Comparison of ENCODE assay signal across 8 mouse cellular contexts in the genomic region with DNA sequence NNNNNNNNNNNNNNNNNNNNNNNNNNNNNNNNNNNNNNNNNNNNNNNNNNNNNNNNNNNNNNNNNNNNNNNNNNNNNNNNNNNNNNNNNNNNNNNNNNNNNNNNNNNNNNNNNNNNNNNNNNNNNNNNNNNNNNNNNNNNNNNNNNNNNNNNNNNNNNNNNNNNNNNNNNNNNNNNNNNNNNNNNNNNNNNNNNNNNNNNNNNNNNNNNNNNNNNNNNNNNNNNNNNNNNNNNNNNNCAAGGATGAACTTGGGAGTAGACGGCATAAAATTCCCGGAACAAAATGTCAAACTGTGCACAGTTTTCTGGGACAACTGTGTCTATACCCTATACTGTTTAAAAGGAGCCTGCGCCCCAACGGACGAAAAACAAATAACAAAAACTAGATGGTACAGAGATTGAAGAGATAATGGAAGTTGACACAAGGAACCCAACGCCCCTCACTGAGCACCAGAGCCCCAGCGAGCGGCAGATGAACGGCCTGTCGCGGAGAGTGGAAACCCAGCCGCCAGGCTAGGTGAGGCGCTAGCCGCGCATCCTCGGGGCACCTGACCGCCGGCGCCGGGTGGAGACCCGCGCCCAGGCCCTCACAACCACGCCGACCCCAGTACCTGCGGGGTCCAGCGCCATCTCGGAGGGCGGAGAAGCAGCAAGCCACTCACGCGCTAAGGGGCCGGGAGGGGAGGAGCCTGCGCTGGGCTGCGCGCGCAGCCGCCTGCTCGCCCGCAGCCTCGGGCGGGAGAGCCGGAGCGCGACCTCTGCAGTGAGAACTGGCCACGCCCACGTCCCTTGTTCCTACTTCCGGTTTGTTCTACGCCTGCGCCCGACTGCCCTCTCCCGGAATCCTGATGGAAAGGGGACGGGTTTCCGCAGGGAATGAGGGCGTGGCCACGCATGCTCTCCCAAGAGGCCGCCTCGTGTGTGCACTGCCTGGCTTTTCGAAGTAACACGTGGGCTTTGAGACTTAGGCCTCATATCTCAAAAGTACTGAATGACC. TPM values are rescaled to one million over a fixed set of nuclear protein-coding genes. Genes with fewer than 3 reads are reported as not detected.
DNase-seq lines count a peak whose midpoint lies in the region; ATAC-seq and TF ChIP-seq lines count a peak whose summit lies in the region.

A gene (minus strand): TSS at position 771 of the 996 bp plus-strand sequence.

- intact Hi-C loops in heart, postnatal 25 days (cut with DNase I) = loop anchor here (5.0 kb wide), 1 partner anchor 107 kb away; a partner anchor contains a TSS

- peak; percentile 97 for DNase-seq in ES-E14 (ENCODE audit: low read depth, low spot score)
- DNase-seq in cerebellum, adult 11-12 months = peak; percentile 98
- DNase-seq in heart, postnatal 25 days (ENCODE audit: low spot score) = peak; percentile 94
- DNase-seq in layer of hippocampus, adult 18-20 months (ENCODE audit: low spot score in 2 of 2) = peak; percentile 93 to 97
- DNase-seq in lung, adult 2 months = peak; percentile 93
- peak; percentile 84 to 85 for DNase-seq in thymus, adult 18-20 months

- H3K9ac ChIP-seq in ES-E14 (ENCODE audit: insufficient read depth, low read depth, low read length, poor library complexity, severe bottlenecking) = peak within 1 kb of the TSS; percentile 95
- H3K9ac ChIP-seq in forebrain, embryonic 15.5 days (replicated peaks) = peak within 1 kb of the TSS; percentile 83

- TF ChIP-seq CTCF in lung, adult 2 months (IDR thresholded peaks at IDR 0.05; ENCODE audit: insufficient read depth, low read length) = no peak

- 0 out of 2 replicates have a peak, but pooled peaks have one; percentile 39 for TF ChIP-seq POLR2A in lung, adult 2 months (IDR thresholded peaks at IDR 0.05; ENCODE audit: borderline replicate concordance, extremely low read depth, low read depth, low read length)

- H3K4me1 ChIP-seq in ES-E14 (ENCODE audit: control insufficient read depth in 2 of 2, insufficient read depth in 2 of 2, low read length in 2 of 2, poor library complexity in 1 of 2) = no peaks in the 10 kb centered on the region
- H3K4me1 ChIP-seq in forebrain, embryonic 15.5 days = peaks cover 22% of the 10 kb centered on the region
- H3K4me1 ChIP-seq in lung, adult 2 months (ENCODE audit: control insufficient read depth, insufficient read depth, low read length) = no peaks in the 10 kb centered on the region; the same call in none of the 2 replicates

- 2% methylated on average over 55 of the region's 58 CpGs for WGBS in forebrain, embryonic 15.5 days
- under 1% methylated on average over 58 of the region's 58 CpGs for WGBS in lung, adult 2 months

- peaks cover 4% of the 10 kb centered on the region; the same call in 1 of the 2 replicates for H3K9me3 ChIP-seq in ES-E14 (ENCODE audit: control insufficient read depth, insufficient read depth, low read depth, low read length)
- no peaks in the 10 kb centered on the region for H3K9me3 ChIP-seq in forebrain, embryonic 15.5 days

- ATAC-seq in forebrain, embryonic 15.5 days (replicated peaks) = peak; percentile 98
- ATAC-seq in neutrophil, adult 5-6 weeks (ENCODE audit: extremely low read depth, insufficient number of reproducible peaks, low FRiP score, poor library complexity, severe bottlenecking) = peak; percentile 70

- peaks cover 4% of the 10 kb centered on the region; the same call in 1 of the 2 replicates for H3K36me3 ChIP-seq in ES-E14 (ENCODE audit: control insufficient read depth, insufficient read depth, low read length, poor library complexity, severe bottlenecking)
- H3K36me3 ChIP-seq in forebrain, embryonic 15.5 days = no peaks in the 10 kb centered on the region

- peak within 1 kb of the TSS; percentile 77 to 91 for H3K4me3 ChIP-seq in ES-E14 (ENCODE audit: insufficient read depth in 1 of 2, low read depth in 1 of 2, low read length in 2 of 2, poor library complexity in 1 of 2, severe bottlenecking in 1 of 2)
- peak within 1 kb of the TSS; percentile 63 for H3K4me3 ChIP-seq in forebrain, embryonic 15.5 days
- peak within 1 kb of the TSS; percentile 84 for H3K4me3 ChIP-seq in lung, adult 2 months (replicated peaks; ENCODE audit: extremely low read depth, low read depth, low read length)

- H3K27me3 ChIP-seq in forebrain, embryonic 15.5 days = no peaks in the 10 kb centered on the region

- in situ Hi-C loops in ES-E14 (cut with MboI; ENCODE audit: low sequenced_read_pairs in 2 of 2, unreplicated experiment in 2 of 2) = no loop called here

- no peak within 1 kb of the TSS for H3K27ac ChIP-seq in ES-E14 (ENCODE audit: insufficient read depth, low read depth, low read length, poor library complexity, severe bottlenecking)
- peak within 1 kb of the TSS; percentile 78 for H3K27ac ChIP-seq in forebrain, embryonic 15.5 days (replicated peaks)

- H3K4me2 ChIP-seq in forebrain, embryonic 15.5 days (replicated peaks) = peak within 1 kb of the TSS; percentile 52

TF ChIP-seq in ES-E14, 5 proteins besides CTCF, POLR2A, EP300 and RAD21:
- TF ChIP-seq ZC3H11A (IDR thresholded peaks at IDR 0.05; ENCODE audit: borderline replicate concordance, low read depth, low read length) (no peak), HCFC1 (IDR thresholded peaks at IDR 0.05; ENCODE audit: borderline replicate concordance, insufficient read depth, low read length) (no peak; the same call in 1 of the 2 replicates), ZNF384 (IDR thresholded peaks at IDR 0.05; ENCODE audit: low read depth, low read length) (no peak), CHD2 (IDR thresholded peaks at IDR 0.05; ENCODE audit: low read depth, low read length) (no peak)

RNA-seq across cellular contexts. Expression of the gene that starts here (rescaled TPM):
- 16.5 and 18.8 TPM in 2 replicates for total RNA-seq in ES-E14 (2012; rRNA removed)
- polyA plus RNA-seq in forebrain, embryonic 15.5 days (2015; fragmentation: Nextera tagmentation; extraction: Ambion mirVana) = 38.3 and 39.3 TPM in 2 replicates
- total RNA-seq in heart, postnatal 25 days (2021) = 10 to 100 TPM; 24.2 to 24.4 TPM
- total RNA-seq in layer of hippocampus, adult 18-20 months (2021) = 10 to 100 TPM in 1 of 2 experiments, 1 to 10 TPM in 1; 9.5 to 11.1 TPM
- 1.6 and 1.9 TPM in 2 replicates for polyA plus RNA-seq in lung, adult 2 months (2012; rRNA removed)
- 4.3 and 5.4 TPM in 2 replicates for total RNA-seq in neutrophil, adult 5-6 weeks (2017)

Comparison
In these comparisons a context has a peak if more than half of its experiments do, and no peak if none do; other contexts are left out.
1. RNA of the gene that starts here (polyA plus RNA-seq): 38.3 to 39.3 TPM in forebrain, embryonic 15.5 days; 1.6 to 1.9 TPM in lung, adult 2 months; every median in the first group is over 10 times any median in the second.
2. Peak in every context shown above with its lines, with median percentiles within 50 percentile points of each other: DNase-seq and H3K4me3 ChIP-seq.